Mouse (Mus musculus) testis, adult 2 months (tissue): ENCODE measurements around the gene Hnrnpd.

Source experiments
- CTCF ChIP-seq: fragments of 200-500 bp; IDR thresholded peaks from 2 replicates; pipeline ENCODE4 v1.5.1; 2012; ENCODE audit warnings: low read depth, mild to moderate bottlenecking, inconsistent platforms, low read length, moderate library complexity; ENCODE audit not compliant: control insufficient read depth, insufficient read depth, insufficient replicate concordance
- POLR2A ChIP-seq: fragments of 200-500 bp; IDR thresholded peaks from 2 replicates; pipeline ENCODE4 v1.6.1; 2012; ENCODE audit warnings: low read depth, mild to moderate bottlenecking, inconsistent platforms, low read length, moderate library complexity; ENCODE audit not compliant: control insufficient read depth

DNA sequence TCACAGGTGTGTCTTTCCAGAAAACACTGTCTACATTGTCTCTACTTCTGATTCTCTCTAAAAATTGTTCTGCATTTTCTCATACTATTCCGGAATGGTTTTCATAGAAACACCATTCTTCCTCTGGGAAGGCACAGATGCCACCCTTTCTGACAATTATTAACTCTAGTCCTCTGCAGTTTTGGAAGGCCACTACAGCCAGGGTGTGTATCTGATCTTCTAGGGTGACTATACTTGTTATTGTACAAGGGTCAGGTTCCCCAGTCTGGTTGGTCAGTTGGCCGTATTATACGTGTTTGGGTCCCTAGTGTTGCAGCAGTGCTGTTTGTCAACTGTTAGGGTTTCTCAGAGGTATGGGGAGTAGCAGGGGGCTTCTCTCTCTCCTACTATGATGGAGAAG, 15.9 kb upstream of the Hnrnpd start:
- TF ChIP-seq CTCF, result no peak
- no peak for TF ChIP-seq POLR2A
